Mouse (Mus musculus): ENCODE data around the gene Xpnpep1.

DNA sequence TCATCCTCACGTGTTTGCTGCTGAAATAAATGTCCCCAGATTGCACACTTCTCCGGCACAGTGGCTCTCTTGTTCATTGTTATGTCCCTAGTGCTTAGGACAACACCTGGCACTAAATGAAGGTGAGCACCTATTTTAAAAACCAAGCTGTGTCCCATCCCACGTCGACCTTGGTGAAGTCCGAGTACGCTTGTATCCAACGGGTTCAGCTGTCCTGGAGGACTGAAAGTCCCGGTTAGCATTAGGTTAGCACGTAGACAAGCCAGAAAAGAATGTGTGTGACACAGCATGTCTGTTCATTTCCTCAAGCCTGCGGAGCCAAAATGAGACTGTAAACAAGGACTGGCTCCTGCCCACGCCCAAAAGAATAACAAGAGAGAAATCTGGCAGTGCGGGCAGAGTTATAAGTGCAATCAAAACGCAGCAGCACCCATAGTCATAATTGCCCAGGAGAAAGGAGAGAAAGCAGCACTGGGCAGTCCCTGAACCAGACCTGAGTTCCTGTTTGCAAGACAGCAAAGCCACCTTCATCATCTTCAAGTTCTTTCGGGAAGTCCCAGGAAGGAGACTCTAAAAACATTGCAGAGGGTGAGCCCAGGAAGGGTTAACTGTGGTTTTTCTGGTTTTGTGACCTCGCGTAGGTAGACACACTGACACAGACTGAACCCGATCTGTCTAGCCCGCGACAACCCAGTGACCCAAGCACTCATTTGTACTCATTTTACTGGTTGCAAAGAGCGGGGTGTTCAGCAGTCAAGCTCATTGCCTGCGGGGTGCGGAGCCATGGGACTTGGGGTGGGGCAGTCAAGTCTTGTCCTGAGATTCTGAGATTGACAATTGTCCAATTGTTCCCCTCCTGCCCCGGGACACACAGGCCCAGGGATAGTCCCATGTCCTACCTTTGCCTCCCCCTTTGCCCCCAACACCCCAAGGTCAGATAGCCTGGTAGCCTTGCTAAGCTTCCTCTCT is at the start of gene Xpnpep1:
- TF ChIP-seq CTCF (conservative IDR thresholded peaks at IDR 0.05 in 1 of 2, IDR thresholded peaks at IDR 0.05 in 1 of 2; ENCODE audit: low read depth in 2 of 2, low read length in 2 of 2) (no peak), POLR2AphosphoS2 (IDR thresholded peaks at IDR 0.05; ENCODE audit: low read depth, low read length) (no peak), ZC3H11A (IDR thresholded peaks at IDR 0.05; ENCODE audit: low read depth, low read length) (no peak), IRF4 (IDR thresholded peaks at IDR 0.05; ENCODE audit: low read depth, low read length) (no peak), HCFC1 (IDR thresholded peaks at IDR 0.05; ENCODE audit: low read depth, low read length) (no peak), MAX (IDR thresholded peaks at IDR 0.05; ENCODE audit: low read length) (no peak), KAT2A (IDR thresholded peaks at IDR 0.05; ENCODE audit: insufficient replicate concordance, low read length) (no peak), POLR2A (IDR thresholded peaks at IDR 0.05; ENCODE audit: low read depth, low read length) (no peak), ZNF384 (IDR thresholded peaks at IDR 0.05; ENCODE audit: low read depth, low read length) (no peak), TBP (conservative IDR thresholded peaks at IDR 0.05; ENCODE audit: low read depth, low read length) (no peak), RCOR1 (conservative IDR thresholded peaks at IDR 0.05; ENCODE audit: low read depth, low read length) (no peak)
